Mouse (Mus musculus) testis, postnatal 14 days (tissue): Measurements from ENCODE around the gene Celf1.

Source experiments
- DNase-seq: peaks from one replicate; pipeline ENCODE4 v3.0.0; 2021; ENCODE audit warnings: low spot score

The Celf1 gene

GRCm38 (mm10) chr2:91061849-91062481 is 121.8 kb downstream of the Celf1 start:
- DNase-seq, result no peak

GRCm38 (mm10) chr2:91062779-91063606 is 122.8 kb downstream of the Celf1 start:
- no peak for DNase-seq

- DNase-seq, result no peak
Observed at GRCm38 (mm10) chr2:91064211-91064610, 124.0 kb downstream of the Celf1 start.

GRCm38 (mm10) chr2:91065544-91065943 is 125.4 kb downstream of the Celf1 start:
- DNase-seq, result no peak

- DNase-seq, result no peak
Observed at GRCm38 (mm10) chr2:91066455-91066854, 126.3 kb downstream of the Celf1 start.

- DNase-seq, result no peak
Observed at GRCm38 (mm10) chr2:91068162-91068871, 128.1 kb downstream of the Celf1 start.

- no peak for DNase-seq
Observed at GRCm38 (mm10) chr2:91068872-91069165, 128.6 kb downstream of the Celf1 start.
